Mouse (Mus musculus) myocyte (in vitro differentiated cells): ENCODE measurements around the gene Nepro.

Experiments used
- POLR2A ChIP-seq: IDR thresholded peaks from one replicate; pipeline ENCODE4 v1.6.1; 2011; ENCODE audit warnings: low read depth, mild to moderate bottlenecking, control low read depth, moderate library complexity; ENCODE audit not compliant: insufficient read length
- USF1 ChIP-seq: IDR thresholded peaks from one replicate; pipeline ENCODE4 v1.6.1; 2011; ENCODE audit warnings: low read depth, mild to moderate bottlenecking, control low read depth, moderate library complexity

GRCm38 (mm10) chr16:44722666-44723065 is 1.4 kb upstream of the Nepro start:
- TF ChIP-seq POLR2A (no peak), USF1 (no peak)
